Mouse (Mus musculus): ENCODE measurements around the gene 6820408C15Rik.

6820408C15Rik gene

DNA sequence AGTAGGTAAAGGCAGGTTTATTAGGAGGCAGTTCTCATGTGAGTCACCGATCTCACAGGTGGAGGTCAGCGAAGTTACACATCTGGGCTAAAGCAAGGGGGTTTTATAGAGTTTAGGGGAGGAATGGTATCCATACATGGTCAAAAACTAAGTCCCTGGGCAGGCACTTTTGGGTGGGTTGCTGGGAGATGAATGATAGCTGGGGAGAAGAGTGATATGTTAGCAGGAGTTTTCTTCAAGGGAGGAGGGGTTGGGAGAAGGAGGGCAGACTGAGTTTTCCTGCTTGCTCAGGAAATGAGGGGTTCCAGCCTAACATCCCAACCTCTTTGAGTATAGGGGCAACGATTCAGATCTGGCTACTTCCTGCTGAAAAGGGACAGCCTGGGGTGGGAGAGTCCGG, at the start of gene 6820408C15Rik:
6820408C15Rik (plus strand) TSS at position 301 of the 400 bp plus-strand sequence.
- DNase-seq (ENCODE audit: low read depth, low spot score), result no peak

GRCm38 (mm10) chr2:152367917-152368316, 47.5 kb upstream of the 6820408C15Rik start:
- DNase-seq (ENCODE audit: low read depth, low spot score), result no peak

DNA sequence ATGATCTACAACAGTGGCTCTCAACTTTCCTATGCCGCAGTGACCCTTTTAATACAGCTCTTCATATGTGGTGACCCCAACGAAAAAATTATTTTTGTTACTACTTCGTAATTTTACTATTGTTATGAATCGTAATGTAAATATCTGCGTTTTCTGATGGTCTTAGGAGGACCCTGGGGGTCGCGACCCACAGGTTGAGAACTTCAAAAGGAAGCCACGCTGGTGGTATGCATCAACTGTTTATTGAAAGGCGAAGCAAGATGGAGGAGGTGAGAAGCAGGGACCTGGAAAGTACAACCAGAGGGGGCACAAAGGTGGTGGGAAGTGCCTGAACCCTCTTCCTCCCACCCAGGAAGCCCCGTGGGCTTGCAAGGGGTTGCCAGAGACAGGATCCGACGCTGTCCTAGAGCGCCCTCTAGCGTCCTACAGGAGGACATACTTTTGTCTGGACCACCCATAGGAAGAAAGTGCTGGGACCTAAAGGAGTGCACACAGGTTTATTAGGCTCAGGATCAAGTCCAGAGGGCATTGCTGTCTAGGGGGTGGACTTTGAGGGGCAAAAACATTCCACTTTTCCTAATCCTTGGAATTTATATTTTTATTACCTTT, 46.8 kb upstream of the 6820408C15Rik start:
- DNase-seq (ENCODE audit: low read depth, low spot score), result peak; percentile 76

DNA sequence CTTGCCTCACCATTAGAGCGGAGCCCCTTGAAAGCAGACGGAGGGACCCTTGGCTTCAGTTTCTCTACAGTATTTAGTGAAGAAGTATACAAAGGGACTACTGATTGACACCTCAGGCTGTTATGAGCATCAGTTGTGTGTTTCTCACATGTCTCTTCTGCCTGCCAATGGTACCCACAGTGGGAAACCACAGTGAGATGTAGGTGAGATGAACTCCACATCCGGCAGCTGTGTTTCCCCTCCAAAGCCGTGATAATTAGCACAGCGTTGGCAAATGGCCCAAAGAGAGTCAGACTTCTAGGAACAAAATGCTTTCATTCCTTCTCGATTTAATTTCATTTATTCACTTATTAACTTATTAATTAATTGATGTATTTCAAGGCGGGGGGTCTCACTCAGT, 43.3 kb upstream of the 6820408C15Rik start:
- DNase-seq (ENCODE audit: low read depth, low spot score), result no peak

- DNase-seq (ENCODE audit: low read depth, low spot score), result no peak
Measured at GRCm38 (mm10) chr2:152372661-152373060, 42.7 kb upstream of the 6820408C15Rik start.

DNA sequence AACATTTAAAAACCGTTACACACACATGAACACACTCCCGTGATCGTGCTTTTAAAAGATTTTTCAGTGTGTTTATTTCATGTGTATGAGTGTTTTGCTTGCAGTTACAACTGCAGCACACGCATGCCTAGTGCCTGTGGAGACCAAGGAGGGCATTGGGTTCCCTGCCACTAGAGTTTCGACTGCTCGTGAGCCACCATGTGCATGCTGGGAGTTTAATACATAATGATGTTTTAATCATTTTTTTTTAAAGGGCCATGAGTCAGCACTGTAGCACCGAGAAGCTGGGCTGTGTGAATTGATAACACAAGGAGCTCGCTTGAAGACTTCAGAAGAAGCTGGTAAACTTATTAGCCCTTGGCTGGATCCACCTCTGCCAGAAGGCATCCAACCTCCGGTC, 41.8 kb upstream of the 6820408C15Rik start:
- DNase-seq (ENCODE audit: low read depth, low spot score), result no peak

- DNase-seq (ENCODE audit: low read depth, low spot score), result peak; percentile 85
Measured at GRCm38 (mm10) chr2:152375652-152376344, 39.6 kb upstream of the 6820408C15Rik start.

- peak; percentile 80 for DNase-seq (ENCODE audit: low read depth, low spot score)
Measured at GRCm38 (mm10) chr2:152376345-152376741, 39.0 kb upstream of the 6820408C15Rik start, which contains the start of gene Nrsn2. Gene Nrsn2 (minus strand): TSS chr2:152376638.

DNA sequence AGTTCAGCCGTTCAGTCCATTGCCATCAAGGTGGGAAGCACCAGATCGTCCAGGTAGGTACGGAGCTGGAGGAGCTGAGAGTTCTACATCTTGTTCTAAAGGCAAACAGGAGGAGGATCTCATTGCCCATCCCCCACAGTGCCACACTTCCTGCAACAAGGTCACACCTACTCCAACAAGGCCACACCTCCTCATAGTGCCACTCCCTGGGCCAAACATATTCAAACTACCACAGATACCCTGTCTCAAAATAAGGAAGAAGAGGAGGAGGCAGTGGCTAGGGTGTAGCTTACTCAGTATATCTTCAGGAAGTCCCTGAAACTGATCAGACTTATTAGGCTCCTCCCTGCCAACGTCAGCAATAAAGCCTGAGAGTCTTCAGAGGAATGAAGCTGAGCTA, 31.2 kb upstream of the 6820408C15Rik start:
- DNase-seq (ENCODE audit: low read depth, low spot score), result no peak

- DNase-seq (ENCODE audit: low read depth, low spot score), result peak; percentile 88
Measured at GRCm38 (mm10) chr2:152392786-152393185, 22.6 kb upstream of the 6820408C15Rik start.

- no peak for DNase-seq (ENCODE audit: low read depth, low spot score)
Measured at GRCm38 (mm10) chr2:152393225-152394017, 22.0 kb upstream of the 6820408C15Rik start.

DNA sequence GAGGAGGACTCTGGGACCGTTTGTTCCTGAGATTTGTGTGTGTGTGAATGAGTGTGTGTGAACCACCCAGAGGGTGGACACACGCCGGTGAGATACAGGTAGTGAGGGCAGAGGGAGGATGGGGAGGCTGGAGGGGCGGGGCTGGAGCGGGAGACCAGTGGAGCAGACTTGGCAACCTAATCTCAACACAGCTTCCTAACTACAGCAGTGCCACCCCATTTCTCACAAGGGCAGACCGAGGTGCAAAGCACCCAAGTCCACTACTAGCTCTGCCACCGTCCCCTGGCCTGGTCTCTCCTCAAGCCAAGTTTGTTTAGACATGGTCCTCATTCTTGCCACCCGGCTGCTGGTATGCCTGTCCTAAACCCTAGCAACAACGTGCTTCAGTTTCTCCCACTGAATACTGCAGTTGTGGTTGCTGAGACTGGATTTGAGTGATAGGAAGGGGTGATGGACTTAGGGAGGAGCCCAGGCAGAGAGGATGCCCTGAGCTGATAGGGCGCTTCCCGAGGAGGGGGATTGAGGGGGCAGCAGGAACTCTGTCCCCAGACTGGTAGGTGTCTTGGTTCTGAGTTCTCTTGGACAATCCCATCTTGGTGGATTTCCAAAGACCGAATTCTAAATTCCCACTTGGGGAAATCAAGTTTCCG, 20.0 kb upstream of the 6820408C15Rik start:
- DNase-seq (ENCODE audit: low read depth, low spot score), result no peak

DNA sequence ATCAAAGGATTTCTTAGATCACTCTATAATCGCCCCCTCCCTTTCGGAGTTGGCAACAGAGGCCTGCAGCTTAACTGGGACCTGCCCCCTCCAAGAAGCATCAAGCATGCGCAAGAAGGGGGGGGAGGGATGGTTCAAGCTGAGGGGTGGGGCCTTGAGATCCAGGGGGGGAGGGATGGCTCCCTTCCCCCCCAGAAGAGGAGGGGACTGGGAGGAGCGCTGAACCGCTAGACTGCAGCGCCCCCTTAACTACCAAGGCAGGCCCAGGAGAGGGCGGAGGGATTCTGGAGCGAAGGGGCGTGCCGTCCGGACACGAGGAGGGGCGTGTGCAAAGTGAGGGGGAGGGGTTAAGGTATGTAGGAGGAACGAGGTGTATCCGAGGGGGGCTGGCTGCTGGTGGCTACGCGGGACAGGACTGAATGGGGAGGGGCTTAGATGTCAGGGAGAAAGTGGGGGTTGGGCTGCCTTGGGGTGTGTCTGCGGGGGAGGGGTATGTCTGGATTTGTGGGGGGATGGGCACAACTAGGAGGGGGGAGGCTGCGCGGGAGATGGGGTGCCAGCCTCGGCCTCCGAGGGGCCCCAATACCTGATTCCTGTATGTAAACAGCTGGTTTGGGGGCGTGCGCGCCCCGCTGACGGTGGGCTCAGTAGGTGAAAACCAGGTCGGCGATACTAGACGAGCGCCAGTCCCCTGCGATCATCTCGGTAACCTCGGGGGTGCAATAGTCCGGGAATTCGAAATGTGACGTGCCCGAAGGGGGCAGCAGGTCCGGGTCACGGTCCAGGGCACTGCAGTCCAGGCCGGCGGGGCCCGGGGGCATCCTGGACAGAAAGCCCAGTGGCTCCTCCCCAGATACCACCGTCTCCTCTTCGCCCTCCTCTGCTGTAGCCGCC, 19.0 kb upstream of the 6820408C15Rik start:
- peak; percentile 97 for DNase-seq (ENCODE audit: low read depth, low spot score)

DNA sequence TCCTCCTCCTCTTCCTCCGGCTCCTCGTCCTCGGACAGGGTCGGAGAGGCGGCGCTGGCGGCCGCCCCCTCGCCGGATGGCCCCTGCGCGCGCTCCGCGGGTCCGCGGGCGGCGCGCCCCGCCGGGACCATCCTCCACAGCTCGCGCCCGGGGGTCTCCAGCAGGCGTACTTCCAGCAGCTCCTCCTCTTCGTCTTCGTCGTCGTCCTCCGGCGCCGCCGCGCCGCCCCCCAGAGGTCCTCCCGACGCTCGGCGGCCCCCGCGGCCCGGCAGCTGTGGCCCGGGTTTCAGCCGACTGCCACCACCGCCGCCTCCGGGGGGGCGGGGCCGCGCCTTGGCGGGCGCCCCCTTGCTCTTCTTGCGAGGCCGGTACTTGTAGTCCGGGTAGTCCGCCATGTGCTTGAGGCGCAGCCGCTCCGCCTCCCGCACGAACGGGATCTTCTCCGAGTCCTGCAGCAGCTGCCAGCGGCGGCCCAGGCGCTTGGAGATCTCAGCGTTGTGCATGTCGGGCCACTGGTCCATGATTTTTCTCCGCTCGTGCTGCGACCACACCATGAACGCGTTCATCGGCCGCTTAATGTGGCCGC, 18.3 kb upstream of the 6820408C15Rik start:
- peak; percentile 90 for DNase-seq (ENCODE audit: low read depth, low spot score)

- DNase-seq (ENCODE audit: low read depth, low spot score), result peak; percentile 98
Measured at GRCm38 (mm10) chr2:152397680-152398435, 17.5 kb upstream of the 6820408C15Rik start, which contains the start of gene Sox12. Gene Sox12 (minus strand): TSS chr2:152398063.

DNA sequence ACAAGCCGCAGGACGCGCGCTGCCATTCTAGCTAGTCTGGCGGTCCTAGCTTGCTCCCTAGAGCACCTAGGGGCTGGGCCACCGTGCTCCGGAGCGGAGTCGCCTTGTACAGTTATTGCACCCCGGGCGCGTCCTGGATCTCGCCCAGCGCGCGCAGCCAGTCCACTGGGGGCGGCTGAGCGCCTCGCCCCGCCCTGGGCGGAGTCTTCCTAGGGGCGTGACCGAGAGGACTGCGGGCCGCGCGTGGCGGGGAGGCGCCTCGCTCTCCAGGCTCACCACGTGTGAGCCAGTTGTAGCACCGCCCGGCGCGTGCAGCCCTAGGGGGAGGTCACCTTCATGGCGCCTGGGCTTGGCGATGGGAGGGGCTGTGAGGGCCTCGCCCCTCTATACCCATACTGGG, 16.7 kb upstream of the 6820408C15Rik start:
- peak; percentile 96 for DNase-seq (ENCODE audit: low read depth, low spot score)

- no peak for DNase-seq (ENCODE audit: low read depth, low spot score)
Measured at GRCm38 (mm10) chr2:152399122-152399542, 16.3 kb upstream of the 6820408C15Rik start.

- peak; percentile 99 for DNase-seq (ENCODE audit: low read depth, low spot score)
Measured at GRCm38 (mm10) chr2:152406126-152406525, 9.3 kb upstream of the 6820408C15Rik start.

GRCm38 (mm10) chr2:152409781-152410180, 5.6 kb upstream of the 6820408C15Rik start:
- no peak for DNase-seq (ENCODE audit: low read depth, low spot score)

- peak; percentile 76 for DNase-seq (ENCODE audit: low read depth, low spot score)
Measured at GRCm38 (mm10) chr2:152410971-152411371, 4.4 kb upstream of the 6820408C15Rik start.
